Mouse (Mus musculus) CD8-positive naive resting alpha-beta T cell, adult 2 months (primary cell): ENCODE results near the gene Morn1.
A peak's percentile ranks its signal among the peaks of the same experiment; 100 is the strongest.
"Not testable (repeated sequence)": the region's sequence is repeated elsewhere in the genome, so short reads cannot be mapped to it uniquely, and the experiment has no call there.

ENCODE experiments used
- DNase-seq, 2 experiments: peaks; one replicate each; pipeline ENCODE4 v3.0.0; 2022; ENCODE audit warnings: low read depth in 2 of 2, low spot score in 2 of 2

Morn1 gene

GRCm38 (mm10) chr4:155076677-155077076 lies 9.7 kb upstream of the Morn1 start:
- DNase-seq = no peak

GRCm38 (mm10) chr4:155078808-155079207 lies 7.6 kb upstream of the Morn1 start:
- not testable (repeated sequence) for DNase-seq

DNA sequence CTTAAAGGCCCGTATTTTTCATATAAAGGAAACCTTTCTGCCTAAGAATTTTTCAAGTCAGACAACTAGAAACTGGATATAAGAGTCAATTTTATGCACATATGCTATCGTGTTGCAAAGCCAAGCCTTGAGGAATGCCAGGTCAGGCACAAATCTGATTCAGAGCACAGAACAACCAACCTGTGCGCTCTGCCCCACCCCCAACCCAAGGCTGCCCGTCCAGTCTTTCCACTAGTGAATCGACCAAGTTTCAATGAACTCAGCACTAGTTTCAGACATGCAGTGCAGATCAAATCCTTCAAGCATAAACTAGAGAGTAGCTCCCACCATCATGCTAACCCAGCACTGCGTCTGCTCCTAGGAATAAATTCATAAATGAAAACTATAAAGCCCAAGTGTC lies 6.7 kb upstream of the Morn1 start:
- DNase-seq = no peak

- DNase-seq = no peak
These were observed 2.8 kb upstream of the Morn1 start for GRCm38 (mm10) chr4:155083553-155083952.

DNA sequence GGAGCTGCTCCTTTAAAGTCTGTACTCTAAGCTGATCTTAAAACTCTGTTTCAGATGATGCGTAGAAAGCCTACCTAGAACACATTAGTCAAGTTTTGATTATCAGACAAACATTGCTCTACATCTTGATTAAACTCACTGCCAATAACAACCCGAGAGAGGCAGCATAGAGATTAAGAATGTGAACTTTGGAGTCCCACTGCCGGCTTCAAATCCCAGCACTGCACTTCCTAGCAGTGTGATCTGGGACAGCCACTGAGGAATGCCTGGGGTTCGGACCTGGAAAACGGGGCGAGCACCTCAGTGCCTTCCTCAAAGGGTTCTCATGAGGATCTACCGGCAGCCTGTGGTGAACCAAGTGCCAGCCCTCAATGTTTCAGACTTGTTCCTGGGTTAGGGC lies 2.0 kb upstream of the Morn1 start:
- DNase-seq = no peak

GRCm38 (mm10) chr4:155085206-155086107 lies 920 bp upstream of the Morn1 start:
- peak in 1 of 2 experiments; percentile 20 for DNase-seq

GRCm38 (mm10) chr4:155089241-155089640 lies 2.9 kb downstream of the Morn1 start:
- no peak for DNase-seq

- DNase-seq = no peak
These were observed 3.8 kb downstream of the Morn1 start for GRCm38 (mm10) chr4:155090147-155090546.

GRCm38 (mm10) chr4:155090688-155091449 lies 4.5 kb downstream of the Morn1 start:
- DNase-seq = no peak

- DNase-seq = no peak
These were observed 6.5 kb downstream of the Morn1 start for GRCm38 (mm10) chr4:155092718-155093430.

DNA sequence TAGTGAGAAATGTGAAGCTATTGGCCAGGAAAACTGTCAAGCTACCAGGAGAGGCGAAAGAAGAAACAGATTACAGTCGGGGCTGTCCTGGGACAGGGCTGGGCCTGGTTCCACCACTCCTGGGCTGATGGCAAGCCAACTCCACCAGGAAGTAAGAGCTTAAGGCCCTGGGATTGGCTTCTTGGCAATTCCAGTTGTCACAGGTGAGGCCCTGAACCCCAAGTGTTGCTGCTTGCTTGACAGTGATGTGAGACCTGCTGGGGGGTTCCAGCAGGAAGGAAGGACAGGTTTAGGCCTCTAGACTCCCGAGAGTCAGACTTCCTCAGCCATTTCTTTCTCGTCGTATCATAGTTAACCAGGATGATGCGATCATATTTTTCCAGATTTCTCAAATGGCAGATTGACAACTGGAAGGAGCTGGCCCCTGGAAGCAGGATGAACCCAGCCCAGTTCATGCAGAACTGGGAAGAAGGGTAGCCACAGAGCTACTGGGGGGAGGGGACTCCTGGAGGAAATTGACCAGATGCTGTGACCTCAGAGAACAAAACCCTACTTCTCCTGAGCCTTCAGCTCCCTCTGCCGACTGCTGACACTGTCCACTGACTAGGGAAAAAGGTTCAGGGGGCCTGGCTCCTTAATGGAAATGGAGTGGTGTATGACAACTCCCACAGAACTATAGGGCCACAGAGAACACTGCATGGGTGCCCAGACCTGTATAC lies 7.2 kb downstream of the Morn1 start:
- DNase-seq = no peak

DNA sequence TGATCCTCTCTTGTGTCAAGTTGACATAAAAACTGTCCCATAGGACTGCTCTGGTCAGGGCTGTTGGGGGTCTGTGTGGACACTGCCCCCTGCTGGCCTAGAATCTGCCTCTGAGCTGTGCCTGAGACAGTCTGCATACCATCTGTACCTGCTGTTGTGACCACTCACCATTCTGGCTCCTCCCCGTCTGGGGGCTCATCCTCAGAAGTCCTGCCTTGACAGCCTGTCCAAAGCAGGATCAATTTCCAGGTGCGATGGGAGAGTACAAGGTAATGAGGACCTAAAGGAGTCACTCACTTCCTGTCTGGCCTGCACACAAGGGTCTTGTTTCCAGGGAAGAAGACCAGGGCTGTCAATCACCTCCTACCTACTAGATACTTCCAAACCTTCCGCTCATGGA lies 8.2 kb downstream of the Morn1 start:
- peak; percentile 50 to 52 for DNase-seq

DNA sequence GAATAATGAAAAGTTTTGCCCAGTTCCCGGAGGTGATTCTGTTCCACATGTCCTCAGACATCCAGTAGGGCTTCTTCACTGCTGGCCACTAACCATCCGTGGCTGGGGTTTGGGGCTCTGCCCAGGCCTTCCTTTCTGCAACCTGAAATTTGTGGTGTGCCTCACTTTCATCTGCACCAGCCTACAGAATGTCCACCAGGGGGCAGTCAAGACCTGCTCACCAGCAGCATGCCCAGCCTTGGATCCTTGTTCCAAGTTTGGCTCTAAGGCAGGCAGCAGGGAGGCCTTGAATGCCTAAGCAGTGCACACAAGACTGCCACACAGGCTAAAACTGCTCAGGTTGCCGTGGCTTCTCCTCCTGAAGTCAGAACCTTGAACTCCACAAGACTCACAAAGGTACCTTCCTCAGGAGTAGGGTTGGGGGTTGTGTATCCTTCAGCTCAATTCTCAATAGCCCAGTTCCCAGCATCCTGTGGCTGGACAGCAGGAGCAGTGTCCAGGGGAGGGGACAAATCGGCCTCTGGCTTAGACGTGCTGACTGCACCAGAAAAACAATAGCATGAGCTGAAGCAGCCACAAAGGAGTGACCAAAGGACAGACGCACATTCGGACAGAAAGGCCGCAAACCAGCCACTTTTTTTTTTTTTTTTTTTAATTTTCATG lies 9.0 kb downstream of the Morn1 start:
- peak; percentile 81 to 83 for DNase-seq

DNA sequence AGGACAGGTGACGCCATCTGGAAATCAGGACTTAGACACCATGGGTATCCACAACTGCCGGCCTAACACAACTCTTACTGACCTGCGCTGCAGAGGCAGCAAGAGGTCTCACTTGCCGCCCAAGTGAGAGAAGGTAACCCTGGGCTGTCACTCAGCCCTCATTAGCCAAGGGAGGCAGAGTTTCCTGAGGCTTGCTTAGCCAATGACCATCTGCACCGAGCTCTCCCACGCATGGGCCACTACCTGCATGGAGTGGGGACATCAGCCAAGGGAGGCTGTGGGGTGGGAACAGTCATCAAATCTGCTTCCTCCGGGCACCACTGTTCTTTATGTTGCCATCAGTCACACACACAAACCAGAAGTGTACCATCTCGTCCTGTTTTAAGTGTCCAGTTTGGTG lies 9.6 kb downstream of the Morn1 start:
- DNase-seq = no peak

DNA sequence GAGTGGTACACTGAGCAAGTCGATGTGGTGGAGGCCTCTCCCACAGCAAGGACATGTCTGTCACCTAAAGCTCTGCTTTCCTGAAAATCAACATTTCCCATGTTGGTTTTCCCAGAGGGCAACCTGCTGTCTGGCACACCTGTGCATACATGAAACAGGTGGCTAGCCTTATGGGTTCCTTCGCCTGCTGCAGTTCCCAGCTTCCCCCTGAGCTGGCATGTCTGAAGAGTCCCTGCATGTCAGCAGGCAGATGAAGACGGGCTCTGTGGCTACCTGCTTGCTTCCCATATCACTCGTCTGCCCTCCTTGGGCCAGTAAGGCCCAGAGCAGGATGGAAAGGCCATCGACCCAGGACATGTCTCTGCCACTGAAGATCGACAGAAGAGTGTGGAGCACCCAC lies 11.1 kb downstream of the Morn1 start:
- no peak for DNase-seq

- no peak for DNase-seq
These were observed 12.2 kb downstream of the Morn1 start for GRCm38 (mm10) chr4:155098572-155098971.

DNA sequence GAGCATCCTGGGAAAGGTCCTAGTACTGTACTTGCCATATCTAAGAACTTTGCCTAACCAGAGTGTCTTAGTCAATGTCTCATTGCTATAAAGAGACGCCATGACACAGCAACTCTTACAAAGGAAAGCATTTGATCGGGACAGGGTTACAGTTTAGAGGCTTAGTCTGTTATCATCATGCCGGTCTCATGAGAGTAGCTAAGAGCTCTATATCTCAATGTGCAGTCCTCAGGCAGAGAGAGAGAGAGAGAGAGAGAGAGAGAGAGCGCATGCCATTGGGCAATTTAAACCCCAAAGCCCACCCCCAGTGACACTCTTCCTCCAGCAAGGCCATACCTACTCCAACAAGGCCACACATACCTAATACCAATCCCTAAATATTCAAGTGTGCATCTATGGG lies 21.5 kb downstream of the Morn1 start:
- no peak for DNase-seq

- no peak for DNase-seq
These were observed 23.1 kb downstream of the Morn1 start for GRCm38 (mm10) chr4:155109471-155109870.

DNA sequence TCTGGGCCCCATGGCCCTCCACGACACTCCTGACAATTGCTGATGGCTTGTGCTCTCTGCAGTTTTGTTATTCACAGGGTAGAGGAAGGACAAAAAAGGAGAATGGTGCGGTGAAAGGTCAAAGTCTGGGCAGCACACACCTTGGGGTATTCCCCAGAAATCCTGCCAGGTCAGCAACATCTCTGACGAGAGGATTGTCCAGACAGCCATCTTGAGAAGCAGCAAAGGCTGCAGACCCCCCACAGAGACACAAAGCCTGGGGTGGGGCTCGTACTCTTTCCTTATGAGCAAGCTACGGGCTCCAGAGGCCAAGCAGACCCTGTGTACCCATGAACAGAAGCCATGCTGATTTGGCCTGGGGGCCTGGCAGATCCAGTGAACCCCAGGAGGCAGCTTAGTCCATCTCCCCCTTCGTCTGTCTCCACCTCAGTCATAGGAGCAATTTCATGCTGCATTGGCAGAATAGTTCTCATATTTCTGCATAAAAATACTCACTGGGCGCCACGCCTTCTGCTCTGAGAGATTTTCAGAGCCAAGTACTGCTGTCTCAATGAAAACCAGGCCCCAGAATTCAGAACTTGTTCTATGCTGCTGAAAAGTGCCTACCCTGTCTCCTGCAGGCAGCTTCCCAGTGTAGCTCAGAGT lies 27.5 kb downstream of the Morn1 start:
- DNase-seq = no peak

GRCm38 (mm10) chr4:155116607-155117006 lies 30.2 kb downstream of the Morn1 start:
- no peak for DNase-seq
